Mouse (Mus musculus): ENCODE measurements around the gene Map3k1.
A peak's percentile ranks its signal among the peaks of the same experiment; 100 is the strongest.

Gene Map3k1

GRCm38 (mm10) chr13:111808637-111809465, at the start of gene Map3k1:
TSS of gene Map3k1 (minus strand) at chr13:111808993.
- DNase-seq (ENCODE audit: low spot score): peak; percentile 76

- DNase-seq (ENCODE audit: low spot score): no peak
Measured at GRCm38 (mm10) chr13:111856786-111857455, 48.1 kb upstream of the Map3k1 start.

GRCm38 (mm10) chr13:111856232-111856631, 47.4 kb upstream of the Map3k1 start:
- DNase-seq (ENCODE audit: low spot score): no peak

GRCm38 (mm10) chr13:111852451-111853224, 43.8 kb upstream of the Map3k1 start:
- DNase-seq (ENCODE audit: low spot score): no peak

DNA sequence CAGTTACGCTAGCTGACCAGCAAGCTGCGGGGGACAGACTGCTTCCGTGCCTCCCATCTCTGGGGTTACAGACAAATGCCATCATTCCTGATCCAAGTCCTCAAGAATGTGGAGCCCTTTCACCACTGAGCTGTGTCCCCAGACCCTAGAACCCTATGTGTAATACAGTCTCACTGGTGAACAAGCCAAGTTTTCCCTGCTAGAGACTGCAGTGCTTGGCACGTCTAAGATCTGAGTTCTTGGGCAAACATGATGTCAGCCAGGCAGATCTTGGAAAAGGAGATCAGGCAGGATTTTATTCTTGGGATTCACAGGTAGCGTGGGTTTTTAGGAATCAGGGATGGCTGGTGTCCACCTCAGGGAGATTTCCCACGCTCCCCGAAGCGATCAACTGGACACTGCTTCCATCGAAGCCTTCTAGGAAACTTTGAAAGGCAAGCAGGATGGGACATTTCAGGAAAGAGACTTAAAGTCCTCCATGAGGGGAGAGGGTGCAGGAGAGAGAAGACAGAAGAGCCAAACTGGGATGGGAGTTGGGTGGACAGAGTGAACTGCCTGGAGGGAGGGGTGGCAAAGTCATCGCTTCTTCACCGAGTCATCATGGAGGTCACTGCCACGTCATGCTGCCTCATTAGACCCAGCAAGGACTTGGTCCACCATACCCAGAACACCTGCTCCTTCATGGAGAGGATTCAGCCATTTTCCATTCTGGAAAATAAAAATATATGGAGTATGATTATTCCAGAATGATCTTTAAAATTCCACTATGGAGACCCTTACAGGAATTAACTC, 41.4 kb upstream of the Map3k1 start:
- no peak for DNase-seq (ENCODE audit: low spot score)

DNA sequence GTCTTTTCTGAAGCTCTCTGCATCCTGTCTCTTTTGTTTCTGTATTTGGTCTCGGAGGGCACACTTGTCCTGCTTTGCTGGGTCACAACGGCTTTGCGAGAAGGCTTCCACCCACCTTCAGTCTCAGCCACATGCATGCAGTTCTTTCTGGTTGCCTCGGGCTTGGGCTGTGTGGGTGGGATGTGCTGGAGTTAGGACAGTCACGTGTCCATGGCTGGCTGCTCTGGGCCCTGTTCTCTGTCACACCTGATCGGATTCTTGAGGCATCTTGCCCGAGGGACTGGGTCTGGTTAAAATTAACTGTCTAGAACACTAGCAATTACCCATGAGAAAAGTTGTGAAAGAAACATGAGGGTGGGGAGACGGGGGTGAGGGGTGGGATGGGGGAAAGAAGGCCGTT, 36.7 kb upstream of the Map3k1 start:
- no peak for DNase-seq (ENCODE audit: low spot score)

GRCm38 (mm10) chr13:111844313-111844712, 35.5 kb upstream of the Map3k1 start:
- no peak for DNase-seq (ENCODE audit: low spot score)

DNA sequence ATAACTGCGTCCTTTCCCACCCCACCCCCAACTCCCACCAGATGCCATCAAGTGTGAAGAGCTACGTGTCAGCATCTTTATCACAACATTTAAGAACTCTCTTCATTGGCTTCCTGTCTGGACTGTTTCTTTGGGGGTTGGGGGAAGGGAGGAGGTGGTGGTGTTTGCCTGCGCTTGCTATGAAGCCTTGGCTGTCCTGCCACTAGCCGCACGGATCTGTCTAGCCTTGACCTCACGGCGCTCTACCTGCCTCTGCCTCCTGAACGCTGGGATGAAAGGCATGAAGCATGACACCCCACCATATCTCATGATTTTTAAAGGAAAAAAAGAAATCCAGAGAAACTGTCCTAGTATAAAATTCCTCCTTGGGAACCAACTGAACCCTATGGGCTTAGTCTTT, 27.0 kb upstream of the Map3k1 start:
- DNase-seq (ENCODE audit: low spot score): no peak

DNA sequence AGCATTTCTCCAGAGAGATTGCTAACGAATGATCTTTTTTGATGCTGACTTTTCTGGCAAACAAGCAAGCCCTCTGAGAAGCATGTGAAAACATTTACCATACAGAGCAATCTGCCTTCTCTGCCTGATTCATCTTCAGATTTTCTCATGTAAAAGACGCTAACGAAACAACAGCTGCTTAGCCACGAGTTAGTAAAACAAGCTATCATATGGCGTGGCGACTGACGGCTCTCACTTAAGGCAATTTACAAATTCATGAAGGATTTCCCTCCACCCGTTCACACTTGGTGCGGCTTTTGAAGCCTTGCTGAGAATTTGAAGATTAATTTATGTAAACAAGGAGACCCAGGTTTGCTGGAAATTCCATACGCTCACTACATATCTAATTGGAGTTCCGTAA, 25.8 kb upstream of the Map3k1 start:
- no peak for DNase-seq (ENCODE audit: low spot score)

- no peak for DNase-seq (ENCODE audit: low spot score)
Measured at GRCm38 (mm10) chr13:111829473-111829872, 20.7 kb upstream of the Map3k1 start.

DNA sequence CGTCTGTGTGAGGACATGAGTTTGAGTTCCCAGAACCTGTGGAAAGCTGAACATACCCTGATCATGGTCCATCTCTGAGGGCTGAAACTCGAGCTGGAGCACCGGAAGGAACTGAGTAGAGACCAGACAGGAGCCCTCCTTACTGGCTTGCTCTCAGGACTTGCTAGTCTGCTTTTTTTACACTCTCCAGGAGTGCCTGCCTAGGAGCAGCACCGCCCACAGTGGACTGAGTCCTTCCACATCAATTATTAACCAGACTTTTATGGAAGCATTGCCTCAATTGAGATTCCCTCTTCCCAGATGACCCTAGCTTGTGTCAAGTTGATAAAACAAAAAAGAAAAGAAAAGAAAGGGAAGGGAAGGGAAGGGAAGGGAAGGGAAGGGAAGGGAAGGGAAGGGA, 18.7 kb upstream of the Map3k1 start:
- no peak for DNase-seq (ENCODE audit: low spot score)

DNA sequence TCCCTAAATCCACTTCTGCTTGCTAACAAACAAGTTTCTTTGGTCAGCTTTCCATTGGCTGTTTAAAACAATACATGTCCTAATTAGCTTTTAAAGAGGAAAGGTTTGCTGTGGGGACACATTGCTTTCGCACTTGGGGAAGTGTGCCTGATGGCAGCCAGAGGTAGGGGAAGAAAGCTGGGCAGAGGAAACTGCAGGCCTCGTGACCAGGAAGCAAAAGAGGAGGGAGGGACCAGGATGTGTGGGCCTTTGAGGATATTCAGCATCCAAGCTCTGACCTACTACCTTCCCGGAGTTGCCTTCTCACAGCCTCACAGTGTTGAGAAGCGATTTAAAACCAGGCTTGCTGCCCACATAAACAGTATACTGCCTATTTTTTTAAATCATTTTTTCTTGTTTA, 15.4 kb upstream of the Map3k1 start:
- no peak for DNase-seq (ENCODE audit: low spot score)

DNA sequence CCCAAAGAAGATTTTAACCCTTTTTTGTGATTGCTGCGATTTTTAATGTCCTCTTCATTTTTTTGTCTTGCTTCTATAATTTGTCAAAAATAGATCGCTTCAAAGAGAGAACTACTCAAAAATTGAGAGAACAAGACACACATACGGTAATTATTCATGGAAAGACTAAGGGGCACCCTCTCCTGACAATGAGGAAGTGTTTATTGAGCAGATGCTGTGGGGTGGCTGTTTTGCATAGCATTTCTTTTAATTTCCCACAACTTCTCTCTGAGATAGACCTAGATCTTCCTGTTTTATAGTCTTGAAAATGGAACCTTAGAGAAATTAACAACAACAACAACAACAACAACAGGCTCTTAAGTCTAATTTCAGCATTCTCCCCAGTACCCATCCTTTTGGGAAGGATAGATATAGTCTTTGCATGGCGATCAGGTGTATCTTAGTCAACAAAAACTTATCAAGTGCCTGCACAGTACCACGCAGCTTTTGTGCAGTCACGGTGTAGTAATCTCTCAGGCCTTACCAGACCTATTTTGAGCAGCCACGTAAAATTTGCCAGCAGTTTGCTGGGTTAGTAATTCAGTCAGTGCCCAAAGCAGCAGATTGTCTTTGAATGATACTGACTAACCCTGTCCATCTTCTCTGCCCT, 13.1 kb upstream of the Map3k1 start:
- DNase-seq (ENCODE audit: low spot score): no peak

GRCm38 (mm10) chr13:111819618-111820385, 11.0 kb upstream of the Map3k1 start:
- no peak for DNase-seq (ENCODE audit: low spot score)

DNA sequence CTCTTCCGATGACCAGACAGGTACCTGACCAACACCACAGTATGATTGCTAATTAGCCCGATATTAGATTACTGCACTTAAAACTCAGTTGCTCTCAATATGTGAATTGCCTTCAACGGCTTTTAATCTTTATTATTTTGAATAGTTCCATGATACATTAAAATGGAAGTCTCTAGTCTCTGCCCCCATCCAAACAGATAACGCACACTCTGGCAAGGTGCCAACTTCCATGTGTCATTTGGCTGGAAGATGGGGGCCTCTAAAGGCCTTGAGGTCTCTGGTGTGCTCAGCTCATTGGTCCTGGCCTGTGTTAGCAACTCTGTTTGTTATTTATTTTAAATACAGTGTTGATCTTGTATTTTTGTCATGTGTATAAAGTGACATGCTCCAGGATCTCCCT, 10.3 kb upstream of the Map3k1 start:
- DNase-seq (ENCODE audit: low spot score): no peak

DNA sequence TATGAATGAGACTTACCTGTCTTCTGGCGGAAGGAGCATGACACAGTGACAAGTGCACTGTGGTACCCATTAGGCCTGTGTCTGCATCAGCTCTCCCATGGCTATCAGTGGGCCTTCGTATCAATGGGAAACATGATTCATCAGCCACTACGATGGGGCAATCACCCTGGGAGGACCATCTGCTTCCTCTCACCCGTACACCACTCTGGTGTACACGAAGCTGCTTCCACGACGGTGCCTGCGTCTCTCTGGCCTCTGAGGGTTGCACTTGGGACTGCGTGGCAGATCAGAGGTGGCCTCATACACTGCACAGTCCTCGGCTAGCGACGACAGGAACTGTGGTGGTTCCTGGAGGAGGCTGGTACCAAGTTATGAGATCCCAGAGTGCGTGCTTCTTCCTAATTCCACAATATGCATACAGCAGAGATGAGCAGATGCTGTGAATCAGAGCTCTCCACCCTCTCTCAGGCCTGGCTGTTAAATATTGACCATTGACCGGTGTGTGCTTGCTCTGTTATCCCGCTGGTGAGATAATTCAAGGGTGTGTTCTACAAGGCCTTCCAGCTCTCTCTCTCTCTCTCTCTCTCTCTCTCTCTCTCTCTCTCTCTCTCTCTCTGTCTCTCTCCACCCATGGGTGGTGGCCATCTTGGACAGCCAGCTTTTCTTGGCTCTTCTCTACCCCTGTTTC, 9.6 kb upstream of the Map3k1 start:
- no peak for DNase-seq (ENCODE audit: low spot score)

DNA sequence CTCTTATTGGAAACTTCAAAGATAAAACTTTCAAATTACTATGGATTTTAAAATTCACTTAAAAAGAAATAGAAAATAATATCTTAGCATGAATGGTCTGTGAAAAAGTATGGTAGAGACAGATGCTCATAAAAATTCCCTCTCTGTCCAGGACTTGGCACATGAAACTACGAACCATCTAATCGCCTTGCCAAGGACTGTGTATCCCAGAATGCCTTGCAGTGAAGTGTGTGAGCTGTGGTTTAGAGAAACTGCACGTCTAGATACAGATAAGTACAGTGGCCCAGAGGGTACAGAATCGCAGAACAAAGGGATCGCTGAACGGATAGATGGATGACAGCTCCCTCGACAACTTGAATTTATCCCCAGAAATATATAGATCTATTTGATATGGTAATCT, 9.0 kb upstream of the Map3k1 start:
- no peak for DNase-seq (ENCODE audit: low spot score)

DNA sequence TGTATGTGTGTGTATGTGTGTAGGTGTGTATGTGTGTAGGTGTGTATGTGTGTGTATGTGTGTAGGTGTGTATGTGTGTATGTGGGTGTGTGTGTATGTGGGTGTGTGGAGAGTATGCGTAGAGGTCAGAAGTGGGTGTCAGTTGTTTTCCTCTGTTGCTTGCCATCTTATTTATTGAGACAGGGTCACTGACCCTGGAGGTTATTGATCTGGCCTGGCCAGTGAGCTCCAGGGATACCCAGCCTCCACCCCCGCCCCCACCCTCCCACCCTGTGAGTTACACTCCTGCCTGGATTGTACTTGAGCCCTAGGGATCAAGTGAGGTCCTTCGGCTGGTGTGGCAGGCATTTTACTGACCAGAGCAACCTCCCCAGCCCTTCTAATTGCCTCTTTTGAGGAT, 7.6 kb upstream of the Map3k1 start:
- no peak for DNase-seq (ENCODE audit: low spot score)

DNA sequence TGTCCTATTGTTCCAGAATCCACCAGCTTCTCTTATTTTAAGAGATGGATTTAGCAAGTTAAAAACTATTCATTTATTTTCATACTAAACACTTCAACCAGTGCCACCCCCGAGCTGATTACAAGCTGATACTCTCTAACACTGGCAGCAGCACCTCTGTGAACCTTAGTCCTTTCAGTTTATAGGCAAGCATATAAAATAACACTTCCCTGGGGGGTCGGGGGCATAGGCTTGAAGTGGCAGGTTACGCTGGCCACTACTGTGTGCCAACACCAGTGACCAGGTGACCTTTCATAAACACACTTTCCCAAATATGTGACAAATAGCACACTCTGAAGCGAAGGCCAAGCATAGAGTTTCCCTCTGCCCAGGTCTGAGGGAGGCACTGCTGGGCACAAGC, 6.7 kb upstream of the Map3k1 start:
- DNase-seq (ENCODE audit: low spot score): no peak

DNA sequence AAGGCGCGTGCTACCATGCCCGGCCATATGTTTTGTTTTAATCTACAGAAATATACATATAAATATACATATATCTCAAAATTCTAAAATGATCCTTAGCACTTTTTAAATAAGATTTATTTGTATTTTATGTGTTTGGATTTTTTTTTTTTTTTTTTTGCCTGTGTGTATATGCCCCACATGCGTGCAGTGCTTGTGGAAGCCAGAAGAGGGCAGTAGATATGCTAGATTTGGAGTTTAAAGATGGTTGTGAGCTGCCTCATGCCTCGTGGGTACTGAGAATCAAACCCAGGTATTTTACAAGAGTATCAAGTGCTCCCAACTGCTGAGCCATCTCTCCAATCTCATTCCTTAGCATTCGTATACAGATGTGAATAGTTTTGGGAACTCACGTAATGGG, 6.2 kb upstream of the Map3k1 start:
- no peak for DNase-seq (ENCODE audit: low spot score)

Data from retina, embryonic 14.5 days (tissue).